Mouse (Mus musculus): ENCODE measurements around the gene Sema7a.

The Sema7a gene

GRCm38 (mm10) chr9:57975200-57975821 lies 35.4 kb downstream of the Sema7a start:
- no peak for DNase-seq (ENCODE audit: low spot score in 2 of 2)

DNA sequence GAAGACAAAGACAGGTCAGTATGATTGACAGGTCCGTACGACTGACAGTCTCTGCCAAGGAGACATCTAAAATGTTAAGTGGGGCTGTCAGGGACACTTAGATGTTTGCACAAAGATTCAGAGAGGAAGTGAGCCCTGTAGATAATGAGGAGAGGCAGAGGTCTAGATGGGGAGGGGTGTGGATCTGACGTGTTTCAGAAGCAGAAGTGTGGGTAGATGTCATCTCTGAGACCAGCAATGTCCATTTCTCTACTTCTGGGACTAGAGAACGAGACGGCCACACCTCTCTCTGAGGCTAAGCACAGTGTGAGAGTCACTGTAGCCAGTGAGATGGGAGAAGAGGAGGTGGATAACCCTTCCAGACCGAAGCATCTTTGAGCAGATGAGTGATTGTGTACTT lies 38.1 kb downstream of the Sema7a start:
- DNase-seq (ENCODE audit: low spot score in 2 of 2): no peak

DNA sequence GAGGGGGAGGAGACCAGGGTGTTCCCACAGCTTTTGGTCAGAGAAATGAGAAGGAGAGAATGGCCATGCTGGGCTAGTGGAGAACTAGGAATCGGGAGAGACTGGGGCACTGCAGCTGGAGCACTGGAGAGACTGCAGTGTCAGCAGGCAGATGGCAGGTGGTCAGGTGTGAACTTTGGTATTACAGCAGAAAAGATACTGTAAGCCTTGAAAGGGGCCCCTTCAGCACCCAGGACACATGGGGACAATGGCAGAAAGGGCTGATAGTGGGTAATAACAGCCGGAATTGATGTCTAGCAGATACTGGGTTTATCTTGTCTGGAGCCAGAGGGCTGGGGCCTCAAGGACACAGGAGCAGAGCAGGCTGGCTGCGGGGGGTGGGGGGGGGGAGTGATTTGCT lies 38.9 kb downstream of the Sema7a start:
- DNase-seq (ENCODE audit: low spot score in 2 of 2): no peak

DNA sequence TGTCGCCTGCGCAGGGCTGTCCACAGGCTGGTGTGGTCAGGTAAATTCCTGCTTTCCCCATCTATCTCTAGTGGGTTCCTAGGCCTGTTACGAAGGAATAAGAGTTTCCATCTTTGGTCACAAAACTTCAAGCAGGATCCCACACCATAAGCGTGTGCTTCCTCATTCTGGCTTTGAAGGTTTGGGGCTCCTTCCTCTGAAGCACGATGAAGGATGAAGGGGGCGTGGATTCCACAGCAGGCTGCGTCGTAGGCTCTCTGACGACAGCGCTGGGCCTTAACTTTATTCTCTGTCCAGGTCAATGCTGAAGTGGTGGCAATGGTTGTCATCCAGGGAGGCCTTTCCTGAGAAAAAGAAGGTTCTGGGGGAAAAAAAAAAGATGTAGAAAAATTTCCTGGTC lies 40.7 kb downstream of the Sema7a start:
- no peak for DNase-seq (ENCODE audit: low spot score in 2 of 2)

- no peak for DNase-seq (ENCODE audit: low spot score in 2 of 2)
These were observed 45.4 kb downstream of the Sema7a start for GRCm38 (mm10) chr9:57985304-57985703.

- no peak for DNase-seq (ENCODE audit: low spot score in 2 of 2)
These were observed 46.4 kb downstream of the Sema7a start for GRCm38 (mm10) chr9:57986293-57986692.

DNA sequence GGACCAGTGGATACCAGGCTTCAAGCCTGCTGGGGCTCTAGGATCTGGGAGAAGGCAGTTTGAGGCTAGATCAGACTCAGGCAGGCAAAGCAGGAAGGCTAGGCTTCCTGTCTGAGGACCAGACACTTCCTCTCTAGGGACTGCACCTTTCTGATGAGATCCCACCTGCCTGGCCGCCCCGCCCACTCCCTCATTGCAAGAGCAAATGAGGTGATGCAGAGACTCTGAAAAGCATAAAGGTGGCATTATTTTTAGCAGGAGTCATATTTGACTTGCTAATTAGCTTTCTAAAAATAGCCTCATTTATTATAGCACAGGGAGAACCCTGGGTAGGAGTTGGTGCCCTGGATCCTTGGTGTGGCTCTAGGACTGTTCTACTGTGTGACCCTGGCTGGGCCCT lies 48.2 kb downstream of the Sema7a start:
- peak in 1 of 2 experiments; percentile 64 for DNase-seq (ENCODE audit: low spot score in 2 of 2)

DNA sequence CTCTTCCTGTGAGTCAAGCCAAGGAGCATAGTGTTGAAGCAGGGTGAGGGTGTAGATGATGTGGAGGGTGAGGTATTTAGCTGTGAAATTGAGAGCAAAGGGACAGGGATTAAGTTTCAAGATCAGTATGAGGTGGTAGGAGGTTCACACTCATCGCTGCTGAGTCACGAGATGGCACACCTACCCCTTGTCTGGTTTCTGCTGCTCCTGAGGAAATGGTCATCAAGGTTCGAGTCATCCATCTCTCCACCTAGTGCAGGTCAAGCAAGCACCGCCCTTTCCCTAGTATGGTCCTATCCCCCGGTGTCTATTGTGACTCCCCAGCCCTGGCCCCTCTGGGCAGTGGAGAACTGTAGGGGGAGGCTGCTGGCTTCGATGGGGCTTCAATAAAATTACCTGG lies 49.4 kb downstream of the Sema7a start:
- no peak for DNase-seq (ENCODE audit: low spot score in 2 of 2)

DNA sequence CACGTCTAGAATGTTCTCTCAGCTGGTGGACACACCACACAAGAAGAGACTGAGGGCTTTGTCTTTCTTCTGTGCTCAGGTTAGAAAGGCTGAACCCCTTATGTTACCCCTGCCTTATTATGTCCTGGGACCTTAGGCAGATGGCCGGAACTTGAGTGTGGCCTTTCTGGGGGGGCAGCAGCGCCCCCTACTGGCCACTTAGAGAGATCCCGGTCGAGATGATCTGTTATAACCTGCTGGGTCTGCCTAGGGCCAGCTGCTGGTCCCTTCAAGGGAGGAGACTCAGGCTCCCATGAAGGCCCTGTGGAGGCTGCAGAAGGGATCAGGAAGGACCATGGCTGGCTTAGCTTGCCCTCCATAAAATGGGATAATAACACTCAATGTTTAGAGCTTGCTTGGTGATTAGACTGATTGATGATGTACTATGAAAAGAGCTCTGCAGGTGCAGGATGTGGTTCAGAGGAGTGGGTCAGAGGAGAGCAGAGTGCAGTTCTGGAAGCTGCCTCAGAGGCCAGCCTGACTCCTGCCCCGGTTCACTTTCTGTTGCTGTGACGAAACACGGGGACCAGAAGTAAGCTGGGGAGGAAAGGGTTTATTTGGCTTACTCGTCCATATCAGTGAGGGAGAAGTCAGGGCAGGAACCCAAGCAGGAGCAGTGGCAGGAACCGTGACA lies 50.7 kb downstream of the Sema7a start:
- DNase-seq (ENCODE audit: low spot score in 2 of 2): peak in 1 of 2 experiments; percentile 62

GRCm38 (mm10) chr9:57992060-57992459 lies 52.1 kb downstream of the Sema7a start:
- DNase-seq (ENCODE audit: low spot score in 2 of 2): no peak

GRCm38 (mm10) chr9:57992781-57993591 lies 53.1 kb downstream of the Sema7a start:
- DNase-seq (ENCODE audit: low spot score in 2 of 2): no peak

- DNase-seq (ENCODE audit: low spot score in 2 of 2): peak in 1 of 2 experiments; percentile 45
These were observed 55.4 kb downstream of the Sema7a start for GRCm38 (mm10) chr9:57995282-57995681.

DNA sequence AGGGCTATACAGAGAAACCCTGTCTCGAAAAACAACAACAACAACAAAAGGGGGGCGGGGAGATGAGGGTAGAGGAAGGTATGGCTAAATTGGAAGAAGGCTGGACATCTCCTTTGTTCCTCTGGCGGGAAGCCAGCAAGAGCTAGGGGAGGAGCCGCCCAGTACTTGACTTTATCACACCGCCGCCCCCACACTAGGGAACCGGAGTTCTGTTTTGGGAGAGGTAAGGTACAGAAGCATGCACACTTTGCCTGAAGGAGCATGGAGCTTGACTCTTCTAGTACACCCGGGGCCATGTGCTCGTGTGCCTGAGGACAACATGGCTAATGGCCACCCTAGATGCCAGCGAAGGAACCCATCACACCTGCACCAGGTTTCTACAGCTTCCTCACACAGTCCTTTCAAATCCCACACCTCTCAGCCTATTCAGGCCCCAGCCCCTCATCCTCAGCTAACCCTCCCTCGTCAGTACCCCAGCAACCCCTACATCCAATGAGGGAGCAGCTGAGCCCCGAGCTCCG lies 57.7 kb downstream of the Sema7a start:
- no peak for DNase-seq (ENCODE audit: low spot score in 2 of 2)

- peak in 1 of 2 experiments; percentile 63 for DNase-seq (ENCODE audit: low spot score in 2 of 2)
These were observed 58.2 kb downstream of the Sema7a start for GRCm38 (mm10) chr9:57998032-57998659.

DNA sequence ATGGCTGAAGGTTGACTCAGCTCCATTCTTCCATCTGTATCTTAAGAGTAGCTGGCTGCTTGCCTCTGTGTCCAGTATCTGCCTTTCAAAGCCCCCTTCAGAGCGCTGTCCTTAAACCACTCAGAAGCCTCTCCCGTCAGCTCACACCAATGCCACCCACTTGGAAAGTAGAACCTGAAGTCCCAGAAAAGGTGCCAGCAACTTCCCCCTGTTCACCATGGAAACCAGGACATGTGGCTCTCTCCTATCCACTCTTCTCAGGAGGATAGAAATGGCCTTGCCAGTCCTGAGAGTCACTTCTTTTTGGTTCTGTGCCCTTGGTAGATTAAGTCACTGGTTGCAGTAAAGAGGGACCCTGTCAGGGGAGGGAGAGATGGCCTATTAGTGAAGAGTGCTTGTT lies 58.8 kb downstream of the Sema7a start:
- no peak for DNase-seq (ENCODE audit: low spot score in 2 of 2)

GRCm38 (mm10) chr9:57999676-58000075 lies 59.8 kb downstream of the Sema7a start:
- no peak for DNase-seq (ENCODE audit: low spot score in 2 of 2)

DNA sequence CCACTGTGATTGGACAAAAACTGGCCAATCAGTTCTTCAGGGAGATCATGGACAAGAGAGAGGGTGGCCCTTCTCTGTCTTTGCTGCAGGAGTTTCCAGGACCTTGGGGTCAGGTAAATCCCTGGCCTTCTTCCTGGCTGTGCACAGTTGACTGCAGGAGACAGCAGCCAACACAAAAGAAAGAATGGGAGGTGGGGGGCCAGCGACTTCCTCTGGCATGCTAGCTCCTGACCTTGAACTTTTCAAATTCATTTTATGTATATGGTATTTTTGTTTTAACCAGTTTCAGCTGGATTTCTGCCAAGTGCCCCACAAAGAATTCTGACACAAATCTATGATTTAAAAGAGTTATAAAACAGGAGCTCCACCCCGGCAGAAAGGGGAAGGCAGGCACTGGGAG lies 63.4 kb downstream of the Sema7a start:
- no peak for DNase-seq (ENCODE audit: low spot score in 2 of 2)

- DNase-seq (ENCODE audit: low spot score in 2 of 2): peak in 1 of 2 experiments; percentile 38
These were observed 66.0 kb downstream of the Sema7a start, which contains the start of gene Cyp11a1 for GRCm38 (mm10) chr9:58005753-58006461. TSS of gene Cyp11a1 (plus strand) at chr9:58006411.

DNA sequence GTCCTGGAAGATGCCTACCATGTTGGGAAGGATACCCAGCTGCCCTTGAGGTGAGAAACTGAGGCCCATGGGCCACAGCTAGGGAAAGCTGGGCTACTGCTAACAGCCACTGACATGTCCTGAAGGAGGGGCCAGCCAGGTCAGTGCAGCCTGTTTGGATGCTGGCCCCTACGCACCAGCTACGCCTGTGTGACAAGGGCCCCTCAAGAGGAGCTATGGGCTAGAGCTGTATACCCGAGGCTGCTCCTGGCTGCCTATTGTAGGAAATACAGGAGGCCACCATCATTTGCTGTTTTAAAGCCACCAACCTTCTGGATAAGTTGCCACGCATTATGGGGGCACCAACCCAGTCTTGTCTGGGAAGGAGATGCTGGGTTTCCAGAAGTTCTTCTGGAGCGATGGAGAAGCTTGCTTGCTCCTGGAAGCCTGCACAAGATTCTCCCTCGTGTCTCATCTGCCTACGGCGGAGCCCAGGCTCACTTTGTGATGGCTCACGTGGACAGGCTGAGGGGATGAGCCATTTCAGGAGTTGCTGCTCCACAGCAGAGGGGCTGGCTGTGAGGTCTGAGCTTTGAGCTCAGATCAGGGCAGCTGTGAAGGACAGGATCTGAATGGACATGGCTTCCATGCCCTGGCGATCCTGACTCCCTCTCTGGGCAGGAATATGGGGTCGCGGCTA lies 68.6 kb downstream of the Sema7a start:
- DNase-seq (ENCODE audit: low spot score in 2 of 2): no peak

GRCm38 (mm10) chr9:58009015-58009362 lies 69.1 kb downstream of the Sema7a start:
- peak in 1 of 2 experiments; percentile 35 for DNase-seq (ENCODE audit: low spot score in 2 of 2)

DNA sequence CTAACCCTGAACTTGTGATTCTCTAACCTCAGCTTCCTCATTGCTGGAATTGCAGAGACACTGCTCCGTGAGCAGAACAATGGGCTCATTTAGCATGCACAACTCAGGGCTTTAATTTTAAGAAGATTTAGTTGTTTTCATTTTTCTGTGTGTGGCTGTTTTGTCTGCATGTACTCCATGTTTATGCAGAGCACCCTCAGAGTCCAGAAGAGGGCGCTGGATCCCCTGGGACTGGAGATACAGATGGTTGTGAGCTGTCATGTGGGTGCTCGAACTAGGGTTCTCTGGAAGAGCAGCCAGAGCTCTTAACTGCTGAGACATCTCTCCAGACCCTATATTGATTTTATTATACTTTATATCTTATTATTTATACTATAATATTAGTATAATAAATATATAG lies 69.7 kb downstream of the Sema7a start:
- DNase-seq (ENCODE audit: low spot score in 2 of 2): no peak

All from spleen, postnatal 10 days (tissue).